Mouse (Mus musculus) CH12.LX (cell line): ENCODE results near the gene Dkkl1. TPM values are rescaled to one million over a fixed set of nuclear protein-coding genes. Genes with fewer than 3 reads are reported as not detected.

Experiments
- DNase-seq: peaks from one replicate; pipeline ENCODE4 v3.0.0-alpha.2; 2013; ENCODE audit errors: extremely low read depth
- H3K27ac ChIP-seq: 2 replicates; pipeline ENCODE4 v1.5.1; 2012; ENCODE audit warnings: low read depth, mild to moderate bottlenecking, control low read depth, moderate library complexity; ENCODE audit not compliant: insufficient read depth
- H3K27me3 ChIP-seq: replicated peaks from 2 replicates; pipeline ENCODE3; 2012; ENCODE audit warnings: inconsistent platforms
- H3K36me3 ChIP-seq, 2 experiments: replicated peaks in 1 of 2; 2 replicates each; pipeline versions ENCODE3 to v1.6.1; 2012; ENCODE audit warnings: inconsistent platforms in 1 of 2, low read length in 1 of 2, mild to moderate bottlenecking in 1 of 2, mixed read lengths in 1 of 2, moderate library complexity in 1 of 2; ENCODE audit not compliant: control insufficient read depth in 1 of 2, insufficient read depth in 1 of 2
- H3K4me1 ChIP-seq, 2 experiments: 2 replicates each; pipeline ENCODE4 v1.6.1; 2012; ENCODE audit warnings: inconsistent platforms in 1 of 2, moderate library complexity in 1 of 2; ENCODE audit not compliant: insufficient read depth in 2 of 2, control insufficient read depth in 1 of 2
- H3K4me2 ChIP-seq: 2 replicates; pipeline ENCODE4 v1.6.1; 2012; ENCODE audit warnings: low read depth, mild to moderate bottlenecking, control low read depth; ENCODE audit not compliant: poor library complexity, insufficient read depth, severe bottlenecking
- H3K4me3 ChIP-seq, 3 experiments: fragments of 150-350 bp in 1 of 3; sonication (generic) in 1 of 3; replicated peaks in 1 of 3; 2 replicates each; pipeline versions ENCODE3 to v1.5.1; 2011 to 2012; ENCODE audit warnings: low read depth in 2 of 3, low read length in 2 of 3, mild to moderate bottlenecking in 2 of 3, moderate library complexity in 2 of 3, control low read depth in 1 of 3, improper control_type of control experiment in 1 of 3, inconsistent platforms in 1 of 3, mixed read lengths in 1 of 3; ENCODE audit not compliant: poor library complexity in 1 of 3
- H3K79me2 ChIP-seq: replicated peaks from 2 replicates; pipeline ENCODE4 v1.6.1; 2012; ENCODE audit warnings: mild to moderate bottlenecking, moderate library complexity; ENCODE audit not compliant: control insufficient read depth, poor library complexity, insufficient read depth, severe bottlenecking; ENCODE audit errors: extremely low read depth
- H3K9ac ChIP-seq: 2 replicates; pipeline ENCODE4 v1.6.1; 2012; ENCODE audit warnings: low read depth, mild to moderate bottlenecking, control low read depth, moderate library complexity; ENCODE audit not compliant: insufficient read depth
- H3K9me3 ChIP-seq: replicated peaks from 2 replicates; pipeline ENCODE3; 2012; ENCODE audit warnings: low read length, inconsistent platforms, mixed read lengths
- BHLHE40 ChIP-seq: IDR thresholded peaks from 2 replicates; pipeline ENCODE4 v1.6.1; 2011; ENCODE audit warnings: mild to moderate bottlenecking, low read depth, low read length, improper control_type of control experiment
- CHD1 ChIP-seq: IDR thresholded peaks from 2 replicates; pipeline ENCODE4 v1.6.1; 2012; ENCODE audit warnings: low read depth, low read length, improper control_type of control experiment, inconsistent platforms
- CHD2 ChIP-seq: IDR thresholded peaks from 2 replicates; pipeline ENCODE4 v1.6.1; 2011; ENCODE audit warnings: low read length, improper control_type of control experiment
- EP300 ChIP-seq: IDR thresholded peaks from 2 replicates; pipeline ENCODE4 v1.6.1; 2011; ENCODE audit warnings: low read length, improper control_type of control experiment
- KAT2A ChIP-seq: IDR thresholded peaks from 2 replicates; pipeline ENCODE4 v1.6.1; 2012; ENCODE audit warnings: low read length, improper control_type of control experiment, inconsistent platforms; ENCODE audit not compliant: insufficient replicate concordance
- MAZ ChIP-seq: IDR thresholded peaks from 2 replicates; pipeline ENCODE4 v1.6.1; 2012; ENCODE audit warnings: low read depth, mild to moderate bottlenecking, inconsistent platforms, low read length, improper control_type of control experiment, moderate library complexity
- MYC ChIP-seq: IDR thresholded peaks from 2 replicates; pipeline ENCODE4 v1.6.1; 2011; ENCODE audit warnings: low read depth, mild to moderate bottlenecking, improper control_type of control experiment, low read length
- NELFE ChIP-seq: IDR thresholded peaks from 2 replicates; pipeline ENCODE4 v1.6.1; 2011; ENCODE audit warnings: low read depth, low read length, improper control_type of control experiment
- PAX5 ChIP-seq: IDR thresholded peaks from 2 replicates; pipeline ENCODE4 v1.6.1; 2012; ENCODE audit warnings: low read length, inconsistent platforms, mixed read lengths
- POLR2AphosphoS2 ChIP-seq: IDR thresholded peaks from 2 replicates; pipeline ENCODE4 v1.6.1; 2011; ENCODE audit warnings: low read depth, low read length, improper control_type of control experiment
- RAD21 ChIP-seq: IDR thresholded peaks from 2 replicates; pipeline ENCODE4 v1.6.1; 2011; ENCODE audit warnings: low read depth, mild to moderate bottlenecking, low read length, improper control_type of control experiment, moderate library complexity
- RCOR1 ChIP-seq: conservative IDR thresholded peaks from 2 replicates; pipeline ENCODE4 v1.6.1; 2012; ENCODE audit warnings: low read depth, mild to moderate bottlenecking, inconsistent platforms, low read length, improper control_type of control experiment
- SMC3 ChIP-seq: IDR thresholded peaks from 2 replicates; pipeline ENCODE4 v1.6.1; 2011; ENCODE audit warnings: low read depth, low read length, improper control_type of control experiment
- UBTF ChIP-seq: IDR thresholded peaks from 2 replicates; pipeline ENCODE4 v1.6.1; 2012; ENCODE audit warnings: low read depth, mild to moderate bottlenecking, inconsistent platforms, low read length, improper control_type of control experiment, moderate library complexity
- USF1 ChIP-seq: IDR thresholded peaks from 2 replicates; pipeline ENCODE4 v1.6.1; 2014; ENCODE audit warnings: low read depth, mild to moderate bottlenecking, inconsistent platforms, low read length, improper control_type of control experiment
- ZC3H11A ChIP-seq: IDR thresholded peaks from 2 replicates; pipeline ENCODE4 v1.6.1; 2012; ENCODE audit warnings: low read depth, mild to moderate bottlenecking, inconsistent platforms, low read length, improper control_type of control experiment
- ZMIZ1 ChIP-seq: IDR thresholded peaks from 2 replicates; pipeline ENCODE4 v1.6.1; 2012; ENCODE audit warnings: low read depth, mild to moderate bottlenecking, inconsistent platforms, low read length, improper control_type of control experiment
- ZNF384 ChIP-seq: IDR thresholded peaks from 2 replicates; pipeline ENCODE4 v1.6.1; 2012; ENCODE audit warnings: low read depth, low read length, improper control_type of control experiment, inconsistent platforms
- dilution Hi-C: fragments of 300-500 bp; cut with MboI; formaldehyde crosslinking; loops from 2 replicates; pipeline ENCODE4 v1.14.3; 2020; ENCODE audit warnings: low sequenced_read_pairs; ENCODE audit not compliant: extremely low pct_unique_long_range_greater_than_20kb, extremely low pct_ligation_motif_present
- in situ Hi-C: fragments of 300-500 bp; cut with MboI; formaldehyde crosslinking; loops from 3 replicates; pipeline ENCODE4 v1.14.3; 2019; ENCODE audit warnings: low sequenced_read_pairs, low pct_ligation_motif_present, low pct_unique_long_range_greater_than_20kb, mixed read lengths
- polyA plus RNA-seq: library from polyadenylated mRNA; unstranded; fragments of >175 nt; gene quantifications from 2 replicates; pipeline ENCODE4 v1.2.1, GENCODE M21; 2012; ENCODE audit warnings: low read depth; ENCODE audit not compliant: insufficient read length
- total RNA-seq, 2 experiments: library from RNA; depleted of rRNA; stranded (reverse); fragments of 300-350 nt in 1 of 2; fragments of >200 nt in 1 of 2; gene quantifications; 2 replicates each; pipeline ENCODE4 v1.2.3; 2012 to 2014

The Dkkl1 gene
- total and polyA plus RNA-seq, 3 experiments: 0.24 to 1.6 (median 0.44) TPM

DNA sequence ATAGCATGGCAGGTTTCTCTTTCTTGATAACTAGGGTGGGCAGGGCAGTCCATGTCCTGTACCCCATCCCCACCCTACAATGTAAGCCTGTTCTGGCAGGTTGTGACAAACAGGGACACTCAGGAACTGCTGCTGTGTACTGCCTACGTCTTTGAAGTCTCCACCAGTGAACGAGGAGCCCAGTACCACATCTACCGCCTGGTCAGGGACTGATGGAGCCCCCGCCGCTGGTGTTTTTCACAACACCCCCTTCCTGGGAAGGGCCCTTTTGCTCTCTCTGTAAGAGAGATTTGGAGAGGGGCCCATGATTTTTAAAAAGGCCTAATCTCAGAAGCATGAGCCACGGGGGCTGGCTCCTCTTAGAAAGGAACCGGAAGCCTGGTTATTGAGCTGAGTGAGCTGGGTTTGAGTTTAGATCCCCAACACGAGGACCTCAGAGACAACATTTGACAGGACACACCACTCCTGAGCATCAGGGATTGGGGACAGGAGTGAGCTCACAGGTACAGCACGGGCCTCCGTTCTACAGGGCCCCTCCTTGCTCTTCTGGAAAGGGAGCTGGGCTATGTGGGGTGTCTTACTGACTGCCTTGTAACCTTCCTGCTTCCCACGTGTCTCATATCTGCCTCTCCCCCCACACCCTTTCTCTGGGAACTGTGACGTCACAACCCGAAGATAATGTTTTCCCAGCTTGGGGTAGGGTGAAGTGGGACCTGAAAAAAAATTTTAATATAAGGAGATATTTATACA, 20.9 kb upstream of the Dkkl1 start:
- peaks cover 35 to 66% of the 10 kb centered on the region in 2 experiments for H3K36me3 ChIP-seq
- H3K4me2 ChIP-seq: no peak overlapping the region
- dilution Hi-C loops (no loop called here), in situ Hi-C loops (no loop called here)
- TF ChIP-seq RAD21: no peak
- no peak for TF ChIP-seq ZMIZ1
- no peak for TF ChIP-seq KAT2A
- 0 out of 2 replicates have a peak, but pooled peaks have one; percentile 1 for TF ChIP-seq POLR2AphosphoS2
- peaks cover 2% of the 10 kb centered on the region; the same call in 1 of the 2 replicates for H3K79me2 ChIP-seq
- no peak overlapping the region for H3K27ac ChIP-seq
- H3K27me3 ChIP-seq: no peaks in the 10 kb centered on the region
- H3K4me3 ChIP-seq: no peak overlapping the region
- peaks cover 2% of the 10 kb centered on the region for H3K9me3 ChIP-seq
- H3K9ac ChIP-seq: no peak overlapping the region
- H3K4me1 ChIP-seq: peaks cover 24 to 65% of the 10 kb centered on the region in 2 experiments
- DNase-seq: no peak

- dilution Hi-C loops: no loop called here
- Histone ChIP-seq H3K27me3 (no peaks in the 10 kb centered on the region), H3K36me3 (peaks cover 35 to 64% of the 10 kb centered on the region in 2 experiments), H3K79me2 (peaks cover 2% of the 10 kb centered on the region; the same call in 1 of the 2 replicates), H3K4me3 (no peak overlapping the region), H3K27ac (no peak overlapping the region), H3K4me2 (no peak overlapping the region), H3K4me1 (peaks cover 21 to 65% of the 10 kb centered on the region in 2 experiments), H3K9ac (no peak overlapping the region), H3K9me3 (peaks cover 2% of the 10 kb centered on the region)
- no peak for DNase-seq
- TF ChIP-seq NELFE (no peak), CHD2 (no peak), ZC3H11A (no peak), MAZ (no peak), BHLHE40 (no peak), USF1 (no peak), RCOR1 (no peak), ZMIZ1 (no peak), ZNF384 (no peak), PAX5 (no peak), SMC3 (no peak), CHD1 (no peak), UBTF (no peak), MYC (no peak), EP300 (no peak)
- in situ Hi-C loops: no loop called here
These were observed 20.0 kb upstream of the Dkkl1 start for GRCm38 (mm10) chr7:45231941-45232340.
